Mouse (Mus musculus): ENCODE measurements around the gene Iah1.

Gene Iah1

GRCm38 (mm10) chr12:21315923-21316868, at the start of gene Iah1:
Gene Iah1, plus strand, starts transcription at chr12:21316389.
- DNase-seq (ENCODE audit: low spot score in 2 of 2): peak; percentile 81 to 83

- DNase-seq (ENCODE audit: low spot score in 2 of 2): no peak
Measured at GRCm38 (mm10) chr12:21266784-21267098, 49.4 kb upstream of the Iah1 start.

GRCm38 (mm10) chr12:21268083-21268616, 48.0 kb upstream of the Iah1 start:
- no peak for DNase-seq (ENCODE audit: low spot score in 2 of 2)

GRCm38 (mm10) chr12:21274446-21274845, 41.7 kb upstream of the Iah1 start:
- no peak for DNase-seq (ENCODE audit: low spot score in 2 of 2)

- no peak for DNase-seq (ENCODE audit: low spot score in 2 of 2)
Measured at GRCm38 (mm10) chr12:21277352-21277864, 38.8 kb upstream of the Iah1 start.

- no peak for DNase-seq (ENCODE audit: low spot score in 2 of 2)
Measured at GRCm38 (mm10) chr12:21284761-21285441, 31.3 kb upstream of the Iah1 start, which contains the start of gene Cpsf3. Gene Cpsf3, plus strand, starts transcription at chr12:21285391.

- no peak for DNase-seq (ENCODE audit: low spot score in 2 of 2)
Measured at GRCm38 (mm10) chr12:21285508-21286242, 30.5 kb upstream of the Iah1 start.

GRCm38 (mm10) chr12:21286243-21286622, 30.0 kb upstream of the Iah1 start, which contains the start of gene Itgb1bp1:
Gene Itgb1bp1, minus strand, starts transcription at chr12:21286284.
- DNase-seq (ENCODE audit: low spot score in 2 of 2): peak; percentile 99

GRCm38 (mm10) chr12:21286712-21287650, 29.2 kb upstream of the Iah1 start:
- DNase-seq (ENCODE audit: low spot score in 2 of 2): peak in 1 of 2 experiments; percentile 55

GRCm38 (mm10) chr12:21288716-21289395, 27.3 kb upstream of the Iah1 start:
- no peak for DNase-seq (ENCODE audit: low spot score in 2 of 2)

GRCm38 (mm10) chr12:21289651-21290050, 26.5 kb upstream of the Iah1 start:
- no peak for DNase-seq (ENCODE audit: low spot score in 2 of 2)

GRCm38 (mm10) chr12:21298856-21299255, 17.3 kb upstream of the Iah1 start:
- DNase-seq (ENCODE audit: low spot score in 2 of 2): no peak

- no peak for DNase-seq (ENCODE audit: low spot score in 2 of 2)
Measured at GRCm38 (mm10) chr12:21301324-21301723, 14.9 kb upstream of the Iah1 start.

- no peak for DNase-seq (ENCODE audit: low spot score in 2 of 2)
Measured at GRCm38 (mm10) chr12:21301932-21302331, 14.3 kb upstream of the Iah1 start.

GRCm38 (mm10) chr12:21302361-21302783, 13.8 kb upstream of the Iah1 start:
- DNase-seq (ENCODE audit: low spot score in 2 of 2): no peak

GRCm38 (mm10) chr12:21305741-21306140, 10.4 kb upstream of the Iah1 start:
- no peak for DNase-seq (ENCODE audit: low spot score in 2 of 2)

GRCm38 (mm10) chr12:21306721-21307120, 9.5 kb upstream of the Iah1 start:
- no peak for DNase-seq (ENCODE audit: low spot score in 2 of 2)

GRCm38 (mm10) chr12:21312201-21312600, 4.0 kb upstream of the Iah1 start:
- DNase-seq (ENCODE audit: low spot score in 2 of 2): no peak

- DNase-seq (ENCODE audit: low spot score in 2 of 2): no peak
Measured at GRCm38 (mm10) chr12:21316869-21317265, 678 bp downstream of the Iah1 start.

All from right cerebral cortex, postnatal 10 days (tissue).